Mouse (Mus musculus) limb, embryonic 11.5 days (tissue): ENCODE measurements at regions not wholly inside any gene's neighbourhood (a gene's known extent, or its start where the extent isn't known, plus 50 kb on each side); places are given as distances from the start of the nearest gene placed in this dataset.

Source experiments
- ATAC-seq: fragments of 200-750 bp; cut with Nextera tagmentation; 2 replicates; pipeline ENCODE4 v1.8.0; 2017; ENCODE audit warnings: low read depth; ENCODE audit not compliant: insufficient number of reproducible peaks, low FRiP score, low TSS enrichment
- DNase-seq: peaks from one replicate; pipeline ENCODE4 v3.0.0-alpha.2; 2015; ENCODE audit warnings: low spot score
- H3K27ac ChIP-seq: fragments of 300-500 bp; sonication (generic); replicated peaks from 2 replicates; pipeline ENCODE4 v1.5.1; 2014; ENCODE audit warnings: low read depth, mild to moderate bottlenecking, low read length
- H3K27me3 ChIP-seq: fragments of 300-500 bp; sonication (generic); 2 replicates; pipeline ENCODE4 v1.6.1; 2014; ENCODE audit warnings: mild to moderate bottlenecking, low read length, mixed read lengths; ENCODE audit not compliant: control insufficient read depth, insufficient read depth
- H3K36me3 ChIP-seq: fragments of 300-500 bp; sonication (generic); 2 replicates; pipeline ENCODE4 v1.6.1; 2014; ENCODE audit warnings: mild to moderate bottlenecking, low read length, moderate library complexity, mixed read lengths; ENCODE audit not compliant: control insufficient read depth, insufficient read depth
- H3K4me1 ChIP-seq: fragments of 300-500 bp; sonication (generic); 2 replicates; pipeline ENCODE4 v1.6.1; 2014; ENCODE audit warnings: low read length, mixed read lengths; ENCODE audit not compliant: control insufficient read depth, insufficient read depth
- H3K4me2 ChIP-seq: fragments of 300-500 bp; sonication (generic); 2 replicates; pipeline ENCODE4 v1.6.1; 2014; ENCODE audit warnings: low read depth, mild to moderate bottlenecking, moderate library complexity; ENCODE audit not compliant: severe bottlenecking
- H3K4me3 ChIP-seq: fragments of 300-500 bp; sonication (generic); 2 replicates; pipeline ENCODE4 v1.5.1; 2014; ENCODE audit warnings: low read depth, low read length
- H3K9ac ChIP-seq: fragments of 300-500 bp; sonication (generic); 2 replicates; pipeline ENCODE4 v1.6.1; 2014; ENCODE audit warnings: mild to moderate bottlenecking, low read length
- H3K9me3 ChIP-seq: fragments of 300-500 bp; sonication (generic); 2 replicates; pipeline ENCODE4 v1.6.1; 2016; ENCODE audit warnings: low read length; ENCODE audit not compliant: control insufficient read depth
- WGBS: fragments of 180-500 bp; shearing (Covaris S2); extraction: QIAGEN DNeasy Blood & Tissue Kit; methylation state at CpG from one replicate; pipeline ENCODE4 v1.1.7; 2014; 5-methylcytosine and 5-hydroxymethylcytosine counted together

DNA sequence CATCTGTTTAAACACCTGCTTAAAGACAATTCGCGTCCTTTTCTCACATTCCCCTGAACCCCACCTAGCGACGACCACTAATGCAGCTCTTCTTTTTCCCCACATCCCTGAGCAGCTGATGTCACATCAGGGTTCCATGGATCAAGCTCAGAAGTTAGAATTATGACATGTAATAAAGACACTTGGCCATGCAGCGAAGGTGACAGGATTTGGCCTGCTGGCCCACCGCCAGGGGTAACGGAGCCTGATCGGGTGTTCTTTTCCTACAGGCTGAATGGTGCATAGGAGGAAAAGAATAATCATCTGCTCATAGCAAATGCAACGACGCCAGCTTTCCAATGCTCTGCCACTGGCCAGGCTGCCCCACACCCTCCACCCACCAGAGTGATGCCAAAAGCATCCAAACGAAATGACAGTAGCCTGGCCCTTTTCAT, 231.9 kb downstream of the Sox4 start:
- Histone ChIP-seq H3K9ac (no peak overlapping the region), H3K36me3 (no peaks in the 10 kb centered on the region), H3K4me3 (no peak overlapping the region), H3K27me3 (no peaks in the 10 kb centered on the region), H3K9me3 (no peaks in the 10 kb centered on the region), H3K4me2 (no peak overlapping the region), H3K27ac (no peak overlapping the region), H3K4me1 (peaks cover 27% of the 10 kb centered on the region)
- 84% methylated on average over 11 of the region's 11 CpGs for WGBS
- ATAC-seq, result no peak
- no peak for DNase-seq

DNA sequence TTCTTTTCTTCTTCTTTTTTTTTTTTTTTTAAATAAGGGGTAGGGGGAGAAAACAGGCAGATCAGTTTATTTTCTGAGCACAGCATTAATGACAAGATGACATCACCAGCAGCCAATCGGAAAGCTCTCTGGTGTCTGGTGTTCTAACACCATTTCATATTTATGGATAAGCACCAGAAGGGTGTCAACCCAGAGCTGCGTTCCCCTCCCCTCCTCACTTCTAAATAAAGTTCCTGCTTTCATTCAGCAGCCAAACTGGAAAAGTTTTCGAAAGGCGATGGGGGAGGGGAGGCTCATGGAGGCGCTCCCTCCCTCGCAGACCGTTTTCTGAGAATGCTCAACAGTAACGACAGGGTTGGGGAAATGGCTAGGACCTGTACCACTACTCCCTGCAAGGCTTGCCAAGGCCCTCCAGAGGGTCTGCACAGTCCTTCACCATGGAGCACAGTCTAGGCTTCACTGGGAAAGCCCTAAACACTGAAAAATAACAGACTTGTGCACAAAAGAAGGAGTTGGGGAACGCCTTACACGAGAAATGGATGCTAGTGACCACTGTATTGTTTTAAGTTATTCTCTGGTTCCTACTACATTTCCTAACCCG, 232.8 kb downstream of the Sox4 start:
- no peak for ATAC-seq
- H3K9me3 ChIP-seq, result no peaks in the 10 kb centered on the region
- no peaks in the 10 kb centered on the region for H3K27me3 ChIP-seq
- H3K36me3 ChIP-seq, result no peaks in the 10 kb centered on the region
- 54% methylated on average over 11 of the region's 11 CpGs for WGBS
- DNase-seq, result peak; percentile 35
- no peak overlapping the region for H3K27ac ChIP-seq
- H3K9ac ChIP-seq, result no peak overlapping the region
- no peak overlapping the region for H3K4me3 ChIP-seq
- peaks cover 27% of the 10 kb centered on the region for H3K4me1 ChIP-seq
- no peak overlapping the region; the same call in 1 of the 2 replicates for H3K4me2 ChIP-seq

DNA sequence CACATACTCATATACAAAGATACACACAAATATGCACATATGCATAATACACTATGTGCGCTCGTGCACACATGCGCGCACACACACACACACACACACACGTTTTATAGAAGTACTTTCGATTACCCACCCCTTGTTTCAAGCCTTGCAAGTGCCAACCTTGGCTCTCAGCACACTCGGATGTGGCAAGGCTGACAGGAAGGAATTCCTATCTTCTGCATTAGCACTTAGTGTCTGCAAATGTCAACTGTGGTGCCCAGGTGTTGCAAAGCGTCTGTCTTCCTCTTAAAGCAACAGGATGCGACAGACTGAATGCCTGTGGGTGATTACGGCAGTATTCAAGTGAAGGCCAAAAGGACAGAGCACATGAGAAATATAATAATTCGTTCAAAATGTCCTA, 233.3 kb downstream of the Sox4 start:
- Histone ChIP-seq H3K27ac (no peak overlapping the region), H3K36me3 (no peaks in the 10 kb centered on the region), H3K4me3 (no peak overlapping the region), H3K4me1 (peaks cover 27% of the 10 kb centered on the region), H3K4me2 (no peak overlapping the region), H3K9ac (no peak overlapping the region), H3K9me3 (no peaks in the 10 kb centered on the region), H3K27me3 (no peaks in the 10 kb centered on the region)
- no peak for DNase-seq
- 74% methylated on average over 11 of the region's 11 CpGs for WGBS
- ATAC-seq, result no peak

DNA sequence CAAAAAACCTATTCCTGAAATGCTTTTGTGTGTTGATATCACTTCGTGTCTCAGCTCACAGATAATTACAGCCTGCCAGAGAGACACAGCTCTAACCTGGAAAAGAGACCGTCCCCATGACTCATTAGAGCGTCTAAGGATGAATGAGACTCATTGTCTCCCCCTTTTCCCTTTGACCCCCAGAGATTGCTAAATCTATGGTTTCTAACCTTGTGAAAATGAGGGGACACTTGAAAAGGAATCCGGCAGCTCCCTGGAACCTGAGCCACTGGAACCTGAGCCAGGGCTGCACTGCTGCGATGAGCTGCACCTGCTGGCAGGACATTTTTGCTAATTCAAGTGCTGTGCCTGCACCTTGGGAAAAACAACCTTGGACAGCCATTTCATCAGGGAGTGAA, 234.6 kb downstream of the Sox4 start:
- peaks cover 27% of the 10 kb centered on the region for H3K4me1 ChIP-seq
- no peaks in the 10 kb centered on the region for H3K36me3 ChIP-seq
- no peaks in the 10 kb centered on the region for H3K9me3 ChIP-seq
- no peak overlapping the region; the same call in 1 of the 2 replicates for H3K27ac ChIP-seq
- no peaks in the 10 kb centered on the region for H3K27me3 ChIP-seq
- no peak overlapping the region for H3K9ac ChIP-seq
- ATAC-seq (no peak), DNase-seq (no peak)
- H3K4me3 ChIP-seq, result no peak overlapping the region
- 54% methylated on average over 5 of the region's 5 CpGs for whole genome bisulfite sequencing
- no peak overlapping the region for H3K4me2 ChIP-seq

DNA sequence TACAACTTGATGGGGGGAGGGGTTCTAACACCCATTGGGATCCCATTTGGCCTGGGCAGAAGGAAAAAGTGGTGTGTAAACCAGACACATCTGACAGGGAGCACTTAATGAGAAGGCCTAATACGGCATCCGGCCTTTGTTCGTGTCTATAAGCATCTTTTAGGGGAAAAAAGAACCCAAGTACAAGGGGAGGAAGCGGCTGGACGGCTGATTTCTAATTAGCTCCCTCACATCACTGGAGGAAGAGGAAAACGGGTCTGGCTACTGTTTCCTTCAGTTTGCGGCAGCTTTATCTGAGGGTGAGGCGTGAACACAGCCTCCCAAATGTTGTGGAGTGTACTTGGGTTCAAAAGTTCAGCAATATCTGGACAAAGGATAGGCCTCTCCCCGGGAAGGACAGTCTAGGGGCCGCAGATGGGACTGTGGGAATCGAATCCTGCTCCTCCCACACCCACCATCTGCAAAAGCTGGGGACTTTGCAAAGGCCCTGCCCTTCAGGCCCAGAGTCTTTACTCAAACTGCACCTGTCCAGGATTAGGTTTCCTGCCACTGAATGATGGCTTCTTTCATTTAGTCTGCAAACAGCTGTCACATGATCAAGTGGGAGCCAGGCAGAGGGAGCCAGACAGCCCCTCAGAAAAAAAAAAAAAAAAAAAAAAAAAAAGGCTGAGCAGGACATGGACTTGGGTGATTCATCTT, 235.2 kb downstream of the Sox4 start:
- Histone ChIP-seq H3K27ac (no peak overlapping the region; the same call in 1 of the 2 replicates), H3K9ac (no peak overlapping the region), H3K9me3 (no peaks in the 10 kb centered on the region), H3K4me3 (no peak overlapping the region), H3K4me2 (no peak overlapping the region), H3K4me1 (peaks cover 27% of the 10 kb centered on the region), H3K36me3 (no peaks in the 10 kb centered on the region), H3K27me3 (no peaks in the 10 kb centered on the region)
- ATAC-seq (peak; percentile 59; the same call in 1 of the 2 replicates), DNase-seq (peak; percentile 50)
- WGBS, result 13% methylated on average over 11 of the region's 11 CpGs

DNA sequence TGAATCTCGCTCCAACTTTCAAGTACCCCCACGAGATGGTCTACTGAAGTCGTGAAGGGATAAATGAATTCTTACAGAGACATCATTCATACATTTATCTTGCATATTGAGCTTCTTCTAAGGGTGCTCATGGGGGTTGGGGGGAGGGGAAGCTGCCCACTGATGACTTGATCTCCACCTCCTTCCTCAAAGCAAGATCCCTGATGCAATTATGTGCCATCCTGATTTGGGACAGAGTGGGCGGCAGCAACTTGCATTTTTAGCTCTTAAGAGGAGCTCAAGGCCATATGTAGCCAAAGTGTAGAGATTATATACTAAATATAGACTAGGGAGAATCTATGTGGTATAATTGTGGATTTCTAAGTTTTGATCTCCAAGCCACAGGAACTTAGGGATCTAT, 236.1 kb downstream of the Sox4 start:
- Histone ChIP-seq H3K27me3 (no peaks in the 10 kb centered on the region), H3K27ac (no peak overlapping the region), H3K4me1 (peaks cover 27% of the 10 kb centered on the region), H3K36me3 (no peaks in the 10 kb centered on the region), H3K9me3 (no peaks in the 10 kb centered on the region), H3K4me3 (no peak overlapping the region), H3K4me2 (no peak overlapping the region), H3K9ac (no peak overlapping the region)
- ATAC-seq, result no peak
- 92% methylated on average over 4 of the region's 4 CpGs for whole genome bisulfite sequencing
- no peak for DNase-seq

DNA sequence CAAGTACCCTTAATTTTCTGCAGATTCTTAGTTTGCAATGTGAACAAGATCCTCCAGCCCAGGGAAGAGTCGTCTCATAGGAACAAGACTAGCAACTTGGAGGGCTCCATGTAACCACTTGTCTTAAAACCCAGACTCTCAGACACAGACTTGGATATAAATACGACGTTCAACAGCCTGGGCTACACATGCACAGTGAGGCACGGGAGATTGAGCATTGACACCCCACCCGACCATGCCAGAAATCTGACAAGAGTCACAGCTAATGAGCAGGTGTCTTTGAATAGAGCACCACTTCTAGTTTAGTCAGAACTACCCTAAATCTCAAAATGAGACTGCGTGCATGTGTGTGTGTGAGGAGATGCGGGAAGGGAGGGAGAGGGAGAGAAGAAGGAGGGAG, 243.5 kb downstream of the Sox4 start:
- no peaks in the 10 kb centered on the region for H3K9me3 ChIP-seq
- no peak overlapping the region for H3K27ac ChIP-seq
- H3K36me3 ChIP-seq, result no peaks in the 10 kb centered on the region
- H3K4me1 ChIP-seq, result no peaks in the 10 kb centered on the region
- ATAC-seq (no peak), DNase-seq (no peak)
- H3K9ac ChIP-seq, result no peak overlapping the region
- 80% methylated on average over 7 of the region's 7 CpGs for WGBS
- H3K4me2 ChIP-seq, result no peak overlapping the region
- no peak overlapping the region for H3K4me3 ChIP-seq
- H3K27me3 ChIP-seq, result no peaks in the 10 kb centered on the region

DNA sequence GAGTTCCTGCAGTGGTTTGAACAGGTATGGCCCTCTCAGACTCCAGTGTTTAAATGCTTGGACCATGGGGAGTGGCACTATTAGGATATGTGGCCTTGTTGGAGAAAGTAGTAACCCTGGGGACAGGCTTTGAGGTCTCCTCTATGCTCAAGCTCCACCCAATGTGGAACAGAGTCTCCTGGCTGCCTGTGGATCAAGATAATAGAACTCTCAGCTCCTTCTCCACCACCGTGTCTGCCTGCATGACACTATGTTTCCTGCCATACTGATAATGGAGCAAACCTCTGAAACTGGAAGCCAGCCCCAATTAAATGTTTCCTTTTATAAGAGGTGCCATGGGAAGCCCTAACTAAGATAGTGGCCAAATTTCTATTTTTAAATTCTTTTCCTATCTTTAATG, 252.2 kb downstream of the Sox4 start:
- Histone ChIP-seq H3K36me3 (no peaks in the 10 kb centered on the region), H3K4me1 (peaks cover 23% of the 10 kb centered on the region), H3K27ac (no peak overlapping the region), H3K9me3 (no peaks in the 10 kb centered on the region), H3K4me2 (no peak overlapping the region), H3K9ac (no peak overlapping the region), H3K27me3 (no peaks in the 10 kb centered on the region), H3K4me3 (no peak overlapping the region)
- no peak for DNase-seq
- ATAC-seq, result no peak
- WGBS, result 92% methylated on average over 1 of the region's 1 CpGs
